Mouse (Mus musculus) liver, adult (tissue): ENCODE measurements around the gene Cfd.

Experiments
- GATA4 ChIP-seq: IDR thresholded peaks from 2 replicates; pipeline ENCODE4 v1.6.1; 2014; ENCODE audit warnings: mild to moderate bottlenecking, low read length; ENCODE audit not compliant: insufficient replicate concordance

Cfd gene

GRCm38 (mm10) chr10:79873715-79874289 is 16.9 kb upstream of the Cfd start:
- no peak for TF ChIP-seq GATA4

GRCm38 (mm10) chr10:79874290-79874862 is 16.3 kb upstream of the Cfd start, which contains the start of the genes Prtn3 and Plppr3:
Gene Prtn3, plus strand, starts transcription at chr10:79874476.
Gene Plppr3, minus strand, starts transcription at chr10:79874634.
- TF ChIP-seq GATA4: no peak

GRCm38 (mm10) chr10:79877174-79877573 is 13.5 kb upstream of the Cfd start:
- no peak for TF ChIP-seq GATA4

GRCm38 (mm10) chr10:79877757-79878156 is 12.9 kb upstream of the Cfd start:
- TF ChIP-seq GATA4: no peak

GRCm38 (mm10) chr10:79879527-79879926 is 11.1 kb upstream of the Cfd start:
- no peak for TF ChIP-seq GATA4

- TF ChIP-seq GATA4: no peak
Observed at GRCm38 (mm10) chr10:79880721-79881120, 9.9 kb upstream of the Cfd start.

- TF ChIP-seq GATA4: no peak
Observed at GRCm38 (mm10) chr10:79881981-79882380, 8.7 kb upstream of the Cfd start.

GRCm38 (mm10) chr10:79883297-79884084 is 7.2 kb upstream of the Cfd start:
- TF ChIP-seq GATA4: no peak

- TF ChIP-seq GATA4: no peak
Observed at GRCm38 (mm10) chr10:79884446-79884845, 6.2 kb upstream of the Cfd start.

- TF ChIP-seq GATA4: no peak
Observed at GRCm38 (mm10) chr10:79886054-79886453, 4.6 kb upstream of the Cfd start, which contains the start of gene Elane. Gene Elane, plus strand, starts transcription at chr10:79886247.

- TF ChIP-seq GATA4: no peak
Observed at GRCm38 (mm10) chr10:79886611-79887010, 4.0 kb upstream of the Cfd start.

GRCm38 (mm10) chr10:79889386-79889785 is 1.3 kb upstream of the Cfd start:
- TF ChIP-seq GATA4: no peak

GRCm38 (mm10) chr10:79896306-79896705 is 5.7 kb downstream of the Cfd start:
- TF ChIP-seq GATA4: no peak

GRCm38 (mm10) chr10:79896814-79897213 is 6.2 kb downstream of the Cfd start:
- no peak for TF ChIP-seq GATA4

- no peak for TF ChIP-seq GATA4
Observed at GRCm38 (mm10) chr10:79897316-79898245, 6.9 kb downstream of the Cfd start.
